Mouse (Mus musculus) C2C12 (cell line): ENCODE measurements around the gene Agxt. TPM values are rescaled to one million over a fixed set of nuclear protein-coding genes. Genes with fewer than 3 reads are reported as not detected.

Experiments used
- H3K27me3 ChIP-seq: one replicate; pipeline ENCODE4 v1.6.1; 2011; ENCODE audit not compliant: control insufficient read depth, insufficient read depth, insufficient read length
- H3K36me3 ChIP-seq: one replicate; pipeline ENCODE4 v1.6.1; 2011; ENCODE audit not compliant: control insufficient read depth, insufficient read depth
- H3K4me3 ChIP-seq: one replicate; pipeline ENCODE4 v1.5.1; 2011; ENCODE audit warnings: mild to moderate bottlenecking, control low read depth; ENCODE audit not compliant: poor library complexity, insufficient read depth, severe bottlenecking
- H3K79me2 ChIP-seq: one replicate; pipeline ENCODE4 v1.6.1; 2011; ENCODE audit not compliant: control insufficient read depth, insufficient read depth
- H3K79me3 ChIP-seq: one replicate; pipeline ENCODE4 v1.6.1; 2011; ENCODE audit warnings: low read depth, control low read depth
- H3ac ChIP-seq: one replicate; pipeline ENCODE3; 2011; ENCODE audit warnings: low read depth; ENCODE audit not compliant: control insufficient read depth, insufficient read length
- FOSL1 ChIP-seq: IDR thresholded peaks from one replicate; pipeline ENCODE4 v1.8.0; 2011; ENCODE audit warnings: mild to moderate bottlenecking, low read length; ENCODE audit not compliant: poor library complexity, insufficient read depth, severe bottlenecking
- MYOD1 ChIP-seq: IDR thresholded peaks from one replicate; pipeline ENCODE4 v1.6.1; 2011; ENCODE audit warnings: low read depth; ENCODE audit not compliant: control insufficient read depth, insufficient read length
- MYOG ChIP-seq: IDR thresholded peaks from one replicate; pipeline ENCODE4 v1.6.1; 2011; ENCODE audit not compliant: control insufficient read depth, insufficient read length; ENCODE audit errors: extremely low read depth
- polyA plus RNA-seq: library from polyadenylated mRNA; unstranded; fragments of >200 nt; fragmentation: generic; extraction: Trizol; gene quantifications from one replicate; pipeline ENCODE4 v1.2.1, GENCODE M21; 2012; ENCODE audit warnings: missing spikeins

Gene Agxt
- polyA plus RNA-seq, 1 experiment = not detected

DNA sequence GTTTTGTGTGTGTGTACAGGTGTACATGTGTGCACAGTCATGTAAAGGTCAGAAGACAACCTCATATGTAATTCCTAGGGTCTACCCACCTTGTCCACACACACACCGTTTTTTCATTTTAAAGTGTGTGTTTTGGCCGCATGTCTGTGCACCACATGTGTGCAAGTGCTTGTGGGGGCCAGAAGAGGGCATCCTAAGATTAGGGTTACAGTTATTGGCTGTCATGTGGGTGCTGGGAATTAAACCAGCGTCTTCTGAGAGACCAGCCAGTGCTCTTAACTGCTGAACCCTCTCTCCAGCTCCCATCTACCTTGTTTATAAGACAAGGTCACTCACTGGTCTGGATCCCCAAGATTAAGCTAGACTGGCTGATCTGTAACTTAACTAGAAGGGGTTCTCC lies 59.9 kb downstream of the Agxt start:
- no peaks in the 10 kb centered on the region for H3K36me3 ChIP-seq
- no peak for TF ChIP-seq MYOD1
- no peak for TF ChIP-seq FOSL1
- TF ChIP-seq MYOG = no peak
- no peak overlapping the region for H3ac ChIP-seq
- H3K79me3 ChIP-seq = no peaks in the 10 kb centered on the region
- H3K79me2 ChIP-seq = no peaks in the 10 kb centered on the region
- peaks cover 34% of the 10 kb centered on the region for H3K27me3 ChIP-seq
- no peak overlapping the region for H3K4me3 ChIP-seq

Other genes with a start within 250 kb of the Agxt start
- gene Ankmy1, start 232.3 kb upstream of the Agxt start, polyA plus RNA-seq = 0.57 TPM
- 9.3 TPM for gene Dusp28, start 228.3 kb upstream of the Agxt start, polyA plus RNA-seq
- 29.9 TPM for gene Rnpepl1, start 224.5 kb upstream of the Agxt start, polyA plus RNA-seq
- gene Capn10, start 200.9 kb upstream of the Agxt start, polyA plus RNA-seq = 19.8 TPM
- gene Gpr35, start 184.4 kb upstream of the Agxt start, polyA plus RNA-seq = 0.13 TPM
- not detected for gene Aqp12, start 128.9 kb upstream of the Agxt start, polyA plus RNA-seq
- 3.4 TPM for gene Kif1a, start 33.3 kb upstream of the Agxt start, polyA plus RNA-seq
- 0.09 TPM for gene 2310007B03Rik, start 25.7 kb downstream of the Agxt start, polyA plus RNA-seq
- gene Crocc2, start 33.5 kb downstream of the Agxt start, polyA plus RNA-seq = 0.01 TPM
- 0.18 TPM for gene Sned1, start 100.6 kb downstream of the Agxt start, polyA plus RNA-seq
- 11.7 TPM for gene Mterf4, start 170.7 kb downstream of the Agxt start, polyA plus RNA-seq
- 16.8 TPM for gene Ppp1r7, start 207.6 kb downstream of the Agxt start, polyA plus RNA-seq
- gene Pask, start 208.2 kb downstream of the Agxt start, polyA plus RNA-seq = 6.6 TPM
- 0.05 TPM for gene Ano7, start 238.7 kb downstream of the Agxt start, polyA plus RNA-seq